Mouse (Mus musculus): ENCODE data around the gene Mapre1. TPM values are rescaled to one million over a fixed set of nuclear protein-coding genes. Genes with fewer than 3 reads are reported as not detected.

Gene Mapre1
- polyA plus RNA-seq, 1 experiment from 2014 or later, result 368 TPM

DNA sequence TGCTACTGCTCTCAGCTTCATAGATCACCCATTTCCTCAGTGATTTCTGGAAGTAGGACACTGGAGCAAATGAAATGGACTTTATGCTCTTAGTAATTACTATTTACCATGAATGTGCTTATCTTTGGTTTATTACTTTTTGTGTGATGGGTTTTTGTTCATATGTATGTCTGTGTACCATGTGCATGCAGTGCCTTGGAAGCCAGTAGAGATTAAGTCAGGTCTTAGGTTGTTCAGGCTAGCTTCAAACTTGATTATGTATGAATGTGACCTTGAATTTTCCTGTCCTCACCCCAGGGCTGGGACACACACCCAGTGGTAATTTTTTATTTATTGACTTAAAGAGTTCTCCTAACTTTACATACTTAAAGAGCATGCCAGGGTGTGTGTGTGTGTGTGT lies 6.9 kb downstream of the Mapre1 start:
- H3K27me3 ChIP-seq (ENCODE audit: control insufficient read depth, insufficient read depth, low read length), result no peaks in the 10 kb centered on the region
- no peak for DNase-seq (ENCODE audit: low spot score)
- no peak overlapping the region for H3K27ac ChIP-seq (replicated peaks; ENCODE audit: low read depth, low read length)
- H3K36me3 ChIP-seq (replicated peaks; ENCODE audit: control insufficient read depth, insufficient read depth, low read depth, low read length), result peaks cover 2% of the 10 kb centered on the region; the same call in 1 of the 2 replicates
- no peak overlapping the region for H3K4me2 ChIP-seq (ENCODE audit: low read depth, low read length)
- no peak overlapping the region for H3K4me3 ChIP-seq (ENCODE audit: low read depth, low read length)
- no peak overlapping the region for H3K9ac ChIP-seq (replicated peaks; ENCODE audit: low read length)
- no peak for ATAC-seq (replicated peaks; ENCODE audit: insufficient number of reproducible peaks, low FRiP score, low TSS enrichment, low read depth)
- H3K9me3 ChIP-seq (replicated peaks; ENCODE audit: control insufficient read depth, low read length), result no peaks in the 10 kb centered on the region
- H3K4me1 ChIP-seq (ENCODE audit: control insufficient read depth, insufficient read depth, low read length), result no peaks in the 10 kb centered on the region

- no peak overlapping the region for H3K27ac ChIP-seq (replicated peaks; ENCODE audit: low read depth, low read length)
- 88% methylated on average over 2 of the region's 2 CpGs for WGBS
These were observed 9.3 kb downstream of the Mapre1 start for GRCm38 (mm10) chr2:153750363-153750762.

DNA sequence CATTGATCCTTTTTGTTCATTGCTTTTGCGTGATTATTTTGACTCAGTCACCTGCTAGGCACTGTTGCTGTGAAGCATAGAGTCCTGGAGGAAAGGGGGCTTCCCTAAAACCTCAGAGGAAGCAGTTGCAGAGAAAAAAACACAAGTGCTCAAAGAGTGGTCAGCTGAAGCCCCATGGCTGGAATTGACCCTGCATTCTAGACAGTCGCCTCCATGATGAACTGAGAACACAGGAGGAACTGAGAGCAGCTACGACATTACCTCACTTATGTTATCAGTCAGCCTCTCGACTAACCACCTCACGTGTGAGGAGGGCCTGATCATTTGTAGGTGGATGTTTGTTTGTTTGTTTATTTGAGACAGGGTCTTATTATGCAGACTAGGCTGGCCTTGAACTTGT lies 21.0 kb downstream of the Mapre1 start:
- H3K4me2 ChIP-seq (ENCODE audit: low read depth, low read length), result no peak overlapping the region
- H3K27me3 ChIP-seq (ENCODE audit: control insufficient read depth, insufficient read depth, low read length), result no peaks in the 10 kb centered on the region
- ATAC-seq (replicated peaks; ENCODE audit: insufficient number of reproducible peaks, low FRiP score, low TSS enrichment, low read depth) (no peak), DNase-seq (ENCODE audit: low spot score) (no peak)
- no peak overlapping the region for H3K9ac ChIP-seq (replicated peaks; ENCODE audit: low read length)
- H3K4me1 ChIP-seq (ENCODE audit: control insufficient read depth, insufficient read depth, low read length), result no peaks in the 10 kb centered on the region
- H3K9me3 ChIP-seq (replicated peaks; ENCODE audit: control insufficient read depth, low read length), result no peaks in the 10 kb centered on the region
- no peak overlapping the region for H3K4me3 ChIP-seq (ENCODE audit: low read depth, low read length)
- no peak overlapping the region for H3K27ac ChIP-seq (replicated peaks; ENCODE audit: low read depth, low read length)
- WGBS, result 94% methylated on average over 5 of the region's 5 CpGs
- peaks cover 8% of the 10 kb centered on the region for H3K36me3 ChIP-seq (replicated peaks; ENCODE audit: control insufficient read depth, insufficient read depth, low read depth, low read length)

More at GRCm38 (mm10) chr2:153750363-153750762, 9.3 kb downstream of the Mapre1 start:
- H3K4me2 ChIP-seq (ENCODE audit: low read depth, low read length), result no peak overlapping the region
- no peak for ATAC-seq (replicated peaks; ENCODE audit: insufficient number of reproducible peaks, low FRiP score, low TSS enrichment, low read depth)
- H3K4me1 ChIP-seq (ENCODE audit: control insufficient read depth, insufficient read depth, low read length), result no peaks in the 10 kb centered on the region
- no peak for DNase-seq (ENCODE audit: low spot score)
- H3K9ac ChIP-seq (replicated peaks; ENCODE audit: low read length), result no peak overlapping the region
- no peaks in the 10 kb centered on the region for H3K9me3 ChIP-seq (replicated peaks; ENCODE audit: control insufficient read depth, low read length)
- H3K4me3 ChIP-seq (ENCODE audit: low read depth, low read length), result no peak overlapping the region
- H3K27me3 ChIP-seq (ENCODE audit: control insufficient read depth, insufficient read depth, low read length), result no peaks in the 10 kb centered on the region
- peaks cover 2% of the 10 kb centered on the region; the same call in 1 of the 2 replicates for H3K36me3 ChIP-seq (replicated peaks; ENCODE audit: control insufficient read depth, insufficient read depth, low read depth, low read length)

DNA sequence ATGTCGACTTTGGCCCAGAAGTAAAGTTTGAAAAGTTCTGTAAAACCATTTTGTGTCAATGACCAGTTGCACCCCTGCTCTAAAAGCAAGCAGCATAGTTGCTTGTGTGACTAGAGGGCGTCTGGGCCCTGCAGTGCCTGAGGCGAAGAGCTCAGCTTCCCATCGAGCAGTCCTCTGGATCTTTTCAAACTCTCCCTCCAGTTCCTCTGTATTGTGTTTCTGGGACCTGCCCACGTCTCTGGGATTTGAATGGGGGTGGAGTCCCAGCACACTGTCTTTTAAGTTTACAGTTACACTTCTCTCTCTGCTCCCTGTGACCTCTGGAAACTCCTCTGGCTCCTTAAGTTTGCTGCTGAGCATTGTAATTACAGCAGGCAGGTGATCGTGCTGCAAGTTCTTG lies 26.4 kb downstream of the Mapre1 start:
- 53% methylated on average over 6 of the region's 6 CpGs for WGBS
- ATAC-seq (replicated peaks; ENCODE audit: insufficient number of reproducible peaks, low FRiP score, low TSS enrichment, low read depth) (no peak), DNase-seq (ENCODE audit: low spot score) (no peak)
- H3K9me3 ChIP-seq (replicated peaks; ENCODE audit: control insufficient read depth, low read length), result no peaks in the 10 kb centered on the region
- H3K4me2 ChIP-seq (ENCODE audit: low read depth, low read length), result no peak overlapping the region
- no peaks in the 10 kb centered on the region for H3K4me1 ChIP-seq (ENCODE audit: control insufficient read depth, insufficient read depth, low read length)
- H3K9ac ChIP-seq (replicated peaks; ENCODE audit: low read length), result no peak overlapping the region
- no peaks in the 10 kb centered on the region for H3K36me3 ChIP-seq (replicated peaks; ENCODE audit: control insufficient read depth, insufficient read depth, low read depth, low read length)
- H3K4me3 ChIP-seq (ENCODE audit: low read depth, low read length), result no peak overlapping the region
- H3K27ac ChIP-seq (replicated peaks; ENCODE audit: low read depth, low read length), result no peak overlapping the region
- H3K27me3 ChIP-seq (ENCODE audit: control insufficient read depth, insufficient read depth, low read length), result no peaks in the 10 kb centered on the region

GRCm38 (mm10) chr2:153768881-153769280 lies 27.8 kb downstream of the Mapre1 start:
- no peak overlapping the region for H3K4me2 ChIP-seq (ENCODE audit: low read depth, low read length)
- no peaks in the 10 kb centered on the region; the same call in 1 of the 2 replicates for H3K36me3 ChIP-seq (replicated peaks; ENCODE audit: control insufficient read depth, insufficient read depth, low read depth, low read length)
- no peaks in the 10 kb centered on the region for H3K4me1 ChIP-seq (ENCODE audit: control insufficient read depth, insufficient read depth, low read length)
- ATAC-seq (replicated peaks; ENCODE audit: insufficient number of reproducible peaks, low FRiP score, low TSS enrichment, low read depth) (no peak), DNase-seq (ENCODE audit: low spot score) (no peak)
- H3K9ac ChIP-seq (replicated peaks; ENCODE audit: low read length), result no peak overlapping the region
- H3K4me3 ChIP-seq (ENCODE audit: low read depth, low read length), result no peak overlapping the region
- H3K27me3 ChIP-seq (ENCODE audit: control insufficient read depth, insufficient read depth, low read length), result no peaks in the 10 kb centered on the region
- no peak overlapping the region for H3K27ac ChIP-seq (replicated peaks; ENCODE audit: low read depth, low read length)
- 77% methylated on average over 2 of the region's 2 CpGs for WGBS
- H3K9me3 ChIP-seq (replicated peaks; ENCODE audit: control insufficient read depth, low read length), result no peaks in the 10 kb centered on the region

DNA sequence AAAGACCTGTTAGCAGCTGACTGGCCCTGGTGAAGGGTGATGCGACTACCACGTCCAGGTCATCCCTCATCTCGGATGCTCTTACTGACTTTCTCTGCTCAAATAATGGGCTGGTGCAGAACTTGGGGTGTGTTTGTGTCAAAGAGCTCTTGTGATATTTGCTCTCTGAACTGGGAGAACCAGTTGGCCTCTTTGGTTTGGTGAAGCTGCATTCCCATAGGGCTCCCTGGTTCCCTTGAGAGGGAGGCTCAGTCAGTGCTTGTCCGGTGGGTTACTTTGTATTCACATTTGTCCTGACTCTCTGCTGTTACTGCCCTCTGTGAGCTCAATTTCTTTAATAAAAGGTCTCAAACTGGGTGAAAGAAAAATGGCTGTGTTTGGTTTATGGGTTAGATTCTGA lies 31.9 kb downstream of the Mapre1 start:
- no peak for ATAC-seq (replicated peaks; ENCODE audit: insufficient number of reproducible peaks, low FRiP score, low TSS enrichment, low read depth)
- Histone ChIP-seq H3K9me3 (replicated peaks; ENCODE audit: control insufficient read depth, low read length) (no peaks in the 10 kb centered on the region), H3K27me3 (ENCODE audit: control insufficient read depth, insufficient read depth, low read length) (no peaks in the 10 kb centered on the region), H3K9ac (replicated peaks; ENCODE audit: low read length) (no peak overlapping the region), H3K4me1 (ENCODE audit: control insufficient read depth, insufficient read depth, low read length) (no peaks in the 10 kb centered on the region), H3K27ac (replicated peaks; ENCODE audit: low read depth, low read length) (no peak overlapping the region), H3K4me3 (ENCODE audit: low read depth, low read length) (no peak overlapping the region), H3K36me3 (replicated peaks; ENCODE audit: control insufficient read depth, insufficient read depth, low read depth, low read length) (no peaks in the 10 kb centered on the region; the same call in 1 of the 2 replicates), H3K4me2 (ENCODE audit: low read depth, low read length) (no peak overlapping the region)
- 97% methylated on average over 4 of the region's 4 CpGs for WGBS
- no peak for DNase-seq (ENCODE audit: low spot score)

DNA sequence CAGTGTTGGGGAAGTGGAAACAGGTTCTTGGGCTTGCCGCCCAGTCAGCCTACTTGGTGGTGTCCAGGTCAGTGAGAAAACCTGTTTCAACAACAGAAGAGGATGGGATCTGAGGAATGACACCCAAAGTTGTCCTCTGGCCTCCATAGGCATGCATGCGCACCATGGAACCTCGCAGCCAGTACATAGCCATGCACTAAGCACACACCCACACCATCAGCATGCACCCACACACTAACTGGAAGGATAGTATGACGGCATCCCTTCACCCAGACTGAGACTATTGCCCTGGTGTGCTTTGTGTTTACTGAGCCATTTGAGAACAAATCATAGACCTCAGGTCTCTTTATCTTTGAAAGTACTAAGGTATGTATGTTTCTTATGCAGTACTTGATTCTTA lies 34.4 kb downstream of the Mapre1 start:
- H3K27me3 ChIP-seq (ENCODE audit: control insufficient read depth, insufficient read depth, low read length), result no peaks in the 10 kb centered on the region
- H3K27ac ChIP-seq (replicated peaks; ENCODE audit: low read depth, low read length), result no peak overlapping the region
- ATAC-seq (replicated peaks; ENCODE audit: insufficient number of reproducible peaks, low FRiP score, low TSS enrichment, low read depth) (no peak), DNase-seq (ENCODE audit: low spot score) (no peak)
- no peak overlapping the region for H3K9ac ChIP-seq (replicated peaks; ENCODE audit: low read length)
- no peak overlapping the region for H3K4me3 ChIP-seq (ENCODE audit: low read depth, low read length)
- no peaks in the 10 kb centered on the region for H3K9me3 ChIP-seq (replicated peaks; ENCODE audit: control insufficient read depth, low read length)
- no peaks in the 10 kb centered on the region; the same call in 1 of the 2 replicates for H3K36me3 ChIP-seq (replicated peaks; ENCODE audit: control insufficient read depth, insufficient read depth, low read depth, low read length)
- no peaks in the 10 kb centered on the region; the same call in 1 of the 2 replicates for H3K4me1 ChIP-seq (ENCODE audit: control insufficient read depth, insufficient read depth, low read length)
- WGBS, result 94% methylated on average over 4 of the region's 4 CpGs
- no peak overlapping the region for H3K4me2 ChIP-seq (ENCODE audit: low read depth, low read length)

DNA sequence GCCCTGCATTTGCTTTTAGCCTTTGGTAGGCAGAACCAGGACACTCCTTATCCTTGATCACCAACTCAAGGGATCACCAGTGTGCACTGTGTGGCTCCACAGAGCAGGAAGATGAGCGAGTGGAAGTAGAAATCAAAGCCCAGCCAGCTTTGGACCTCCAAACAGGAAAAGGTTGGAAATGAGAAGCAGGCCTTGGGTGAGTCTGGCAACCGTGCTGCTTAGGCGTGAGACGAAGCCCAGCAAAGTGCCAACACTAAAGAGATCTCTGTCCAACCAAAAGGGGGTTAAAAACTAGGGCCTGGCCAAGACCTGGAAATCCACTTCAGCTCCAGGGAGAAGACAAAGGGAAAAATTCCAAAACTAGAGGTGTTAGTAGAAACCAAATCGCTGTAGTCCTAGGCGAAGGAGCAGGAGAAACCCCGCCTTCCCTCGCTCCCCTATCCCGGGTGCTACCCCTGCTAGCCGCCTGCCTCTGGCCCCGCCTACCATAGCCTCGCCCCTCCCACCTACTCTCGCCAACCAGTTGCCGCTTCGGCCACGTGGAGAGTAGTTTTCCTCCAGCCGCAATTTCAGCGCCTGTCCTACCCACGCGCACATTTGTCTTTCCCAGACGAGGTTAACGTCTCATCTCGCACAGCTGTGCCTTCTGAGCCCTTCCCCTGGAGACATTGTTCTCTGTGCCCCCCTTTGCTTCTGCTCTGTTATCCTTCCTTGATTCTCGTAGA lies 37.7 kb downstream of the Mapre1 start:
- ATAC-seq (replicated peaks; ENCODE audit: insufficient number of reproducible peaks, low FRiP score, low TSS enrichment, low read depth) (peak; percentile 80; the same call in 1 of the 2 replicates), DNase-seq (ENCODE audit: low spot score) (peak; percentile 80)
- Histone ChIP-seq H3K36me3 (replicated peaks; ENCODE audit: control insufficient read depth, insufficient read depth, low read depth, low read length) (no peaks in the 10 kb centered on the region), H3K4me2 (ENCODE audit: low read depth, low read length) (peak overlapping the region; percentile 50), H3K9ac (replicated peaks; ENCODE audit: low read length) (peak overlapping the region; percentile 39), H3K27me3 (ENCODE audit: control insufficient read depth, insufficient read depth, low read length) (no peaks in the 10 kb centered on the region), H3K9me3 (replicated peaks; ENCODE audit: control insufficient read depth, low read length) (no peaks in the 10 kb centered on the region), H3K27ac (replicated peaks; ENCODE audit: low read depth, low read length) (no peak overlapping the region), H3K4me3 (ENCODE audit: low read depth, low read length) (peak overlapping the region; percentile 22), H3K4me1 (ENCODE audit: control insufficient read depth, insufficient read depth, low read length) (no peaks in the 10 kb centered on the region; the same call in 1 of the 2 replicates)
- 13% methylated on average over 24 of the region's 24 CpGs for WGBS
